8 mouse cellular contexts compared by ENCODE assay signal in genomic region chr5:115118961-115119570, GRCm38 (mm10). TPM values are rescaled to one million over a fixed set of nuclear protein-coding genes. Genes with fewer than 3 reads are reported as not detected.
DNase-seq lines count a peak whose midpoint lies in the region; ATAC-seq lines count a peak whose summit lies in the region.

Gene Acads (minus strand): TSS chr5:115119346.

- intact Hi-C loops in left cerebral cortex, postnatal 10 days (cut with DNase I): no loop called here

- peak within 1 kb of the TSS; percentile 73 for H3K4me2 ChIP-seq in hindbrain, embryonic 14.5 days (replicated peaks)

- H3K27ac ChIP-seq in hindbrain, embryonic 14.5 days: no peak within 1 kb of the TSS

- H3K36me3 ChIP-seq in hindbrain, embryonic 14.5 days (replicated peaks; ENCODE audit: control insufficient read depth, insufficient read depth): peaks cover 4% of the 10 kb centered on the region

- peak within 1 kb of the TSS; percentile 52 for H3K4me3 ChIP-seq in hindbrain, embryonic 14.5 days (replicated peaks; ENCODE audit: low read length)

- no peaks in the 10 kb centered on the region for H3K27me3 ChIP-seq in hindbrain, embryonic 14.5 days (ENCODE audit: control insufficient read depth, insufficient read depth, low read length)

- peak; percentile 57 for DNase-seq in WW6 (ENCODE audit: low read depth, low spot score)
- peak; percentile 61 to 71 for DNase-seq in cerebellum, postnatal 25 days
- DNase-seq in gastrocnemius, adult 18-20 months (ENCODE audit: low spot score): peak; percentile 82
- peak; percentile 55 for DNase-seq in hindbrain, embryonic 14.5 days (ENCODE audit: low spot score)
- DNase-seq in left cerebral cortex, postnatal 10 days (ENCODE audit: extremely low spot score in 1 of 2, low spot score in 2 of 2): peak; percentile 28 to 82
- peak; percentile 36 for DNase-seq in right cerebral cortex, postnatal 14 days
- peak; percentile 85 to 88 for DNase-seq in urinary bladder, postnatal 36 days (ENCODE audit: low spot score in 2 of 2)

- 2% methylated on average over 39 of the region's 39 CpGs for WGBS in hindbrain, embryonic 14.5 days

- peak; percentile 82 for ATAC-seq in hindbrain, embryonic 14.5 days (ENCODE audit: low FRiP score)
- ATAC-seq in megakaryocyte progenitor cell, adult 5-6 weeks (replicated peaks; ENCODE audit: poor library complexity): peak; percentile 93

- peak within 1 kb of the TSS; percentile 73 for H3K9ac ChIP-seq in hindbrain, embryonic 14.5 days

- H3K9me3 ChIP-seq in hindbrain, embryonic 14.5 days (ENCODE audit: control insufficient read depth, low read length): no peaks in the 10 kb centered on the region

- peaks cover 4% of the 10 kb centered on the region; the same call in 1 of the 2 replicates for H3K4me1 ChIP-seq in hindbrain, embryonic 14.5 days (replicated peaks; ENCODE audit: control insufficient read depth, insufficient read depth, low read length)

RNA-seq across cellular contexts. Expression of gene Acads, which starts in this region (rescaled TPM):
- total RNA-seq in gastrocnemius, adult 18-20 months (2021): 10 to 100 TPM; 74.2 to 75.3 TPM
- polyA plus RNA-seq in hindbrain, embryonic 14.5 days (2014; fragmentation: Nextera tagmentation; extraction: Ambion mirVana): 11.1 and 12.5 TPM in 2 replicates
- total RNA-seq in left cerebral cortex, postnatal 10 days (2021): 1 to 10 TPM; 4.9 to 5.8 TPM
- total RNA-seq in megakaryocyte progenitor cell, adult 5-6 weeks (2015): 27.8 and 28.8 TPM in 2 replicates
- 22.3 and 34.1 TPM in 2 replicates for total RNA-seq in megakaryocyte progenitor cell, adult 5-6 weeks (2017)

Comparison
In these comparisons a context has a peak if more than half of its experiments do, and no peak if none do; other contexts are left out.
1. DNase-seq: peak in every context shown above with its lines; median percentile 86 in urinary bladder, postnatal 36 days; 82 in gastrocnemius, adult 18-20 months; 66 in cerebellum, postnatal 25 days; 57 in WW6; 55 in hindbrain, embryonic 14.5 days; 55 in left cerebral cortex, postnatal 10 days; 36 in right cerebral cortex, postnatal 14 days.